Mouse (Mus musculus) forebrain, embryonic 15.5 days (tissue): ENCODE data around the gene Hacd2. TPM values are rescaled to one million over a fixed set of nuclear protein-coding genes. Genes with fewer than 3 reads are reported as not detected.

Experiments used
- ATAC-seq: fragments of 200-750 bp; cut with Nextera tagmentation; replicated peaks from 2 replicates; pipeline ENCODE4 v1.8.0; 2017; ENCODE audit warnings: mild to moderate bottlenecking, moderate TSS enrichment, moderate library complexity
- H3K27ac ChIP-seq: fragments of 300-500 bp; sonication (generic); replicated peaks from 2 replicates; pipeline ENCODE4 v1.5.1; 2015; ENCODE audit warnings: mild to moderate bottlenecking, inconsistent platforms
- H3K27me3 ChIP-seq: fragments of 300-500 bp; sonication (generic); 2 replicates; pipeline ENCODE4 v1.6.1; 2015; ENCODE audit warnings: inconsistent platforms
- H3K36me3 ChIP-seq: fragments of 300-500 bp; sonication (generic); 2 replicates; pipeline ENCODE4 v1.6.1; 2015; ENCODE audit warnings: mild to moderate bottlenecking, inconsistent platforms
- H3K4me1 ChIP-seq: fragments of 300-500 bp; sonication (generic); 2 replicates; pipeline ENCODE4 v1.6.1; 2015; ENCODE audit warnings: inconsistent platforms
- H3K4me2 ChIP-seq: fragments of 300-500 bp; sonication (generic); replicated peaks from 2 replicates; pipeline ENCODE4 v1.6.1; 2015; ENCODE audit warnings: mild to moderate bottlenecking, inconsistent platforms
- H3K4me3 ChIP-seq: fragments of 300-500 bp; sonication (generic); 2 replicates; pipeline ENCODE4 v1.5.1; 2015; ENCODE audit warnings: mild to moderate bottlenecking, inconsistent platforms
- H3K9ac ChIP-seq: fragments of 300-500 bp; sonication (generic); replicated peaks from 2 replicates; pipeline ENCODE4 v1.6.1; 2015; ENCODE audit warnings: mild to moderate bottlenecking, inconsistent platforms
- H3K9me3 ChIP-seq: fragments of 300-500 bp; sonication (generic); 2 replicates; pipeline ENCODE4 v1.6.1; 2016; ENCODE audit warnings: inconsistent platforms
- WGBS: fragments of 180-500 bp; shearing (Covaris S2); methylation state at CpG from one replicate; pipeline ENCODE4 v1.1.7; 2015; ENCODE audit warnings: mixed read lengths; 5-methylcytosine and 5-hydroxymethylcytosine counted together
- polyA plus RNA-seq: library from polyadenylated mRNA; unstranded; fragments of >200 nt; fragmentation: Nextera tagmentation; extraction: Ambion mirVana; gene quantifications from 2 replicates; pipeline ENCODE4 v1.2.1, GENCODE M21; 2015

The Hacd2 gene
- polyA plus RNA-seq, 1 experiment from 2014 or later, result 39.6 TPM

DNA sequence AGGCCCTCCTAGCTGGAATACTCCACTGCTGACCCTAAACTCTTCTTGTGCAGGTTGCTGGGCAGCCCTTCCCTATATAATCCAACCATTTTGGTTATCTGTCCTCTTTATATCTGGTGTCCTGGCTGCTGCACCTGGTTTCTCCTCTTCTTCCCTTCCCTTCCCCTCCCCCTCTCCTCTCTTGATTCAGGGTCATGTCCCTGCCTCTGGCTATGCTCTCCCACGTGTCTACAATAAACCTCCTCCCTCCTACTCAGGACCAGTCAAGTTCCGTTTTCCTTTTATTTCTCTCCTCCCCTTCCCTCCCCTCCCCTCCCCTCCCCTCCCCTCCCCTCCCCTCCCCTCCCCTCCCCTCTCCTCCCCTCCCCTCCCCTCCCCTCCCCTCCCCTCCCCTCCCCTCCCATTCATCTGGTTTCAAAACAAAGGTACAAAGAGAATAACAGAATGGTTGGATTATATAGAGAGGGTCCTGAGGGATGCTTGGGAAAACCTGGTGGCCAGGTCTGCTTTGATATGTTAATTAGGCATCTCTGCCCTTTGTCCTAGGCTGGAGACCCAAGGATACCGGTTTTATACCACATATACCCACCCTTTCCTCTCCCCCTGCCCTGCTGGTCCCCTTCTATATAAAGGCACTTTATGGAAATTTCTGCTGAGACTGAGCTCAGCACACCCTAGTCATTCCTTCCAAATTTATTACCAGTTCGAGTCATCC lies 16.3 kb downstream of the Hacd2 start:
- H3K4me1 ChIP-seq, result no peaks in the 10 kb centered on the region
- peaks cover 2% of the 10 kb centered on the region; the same call in 1 of the 2 replicates for H3K36me3 ChIP-seq
- no peak overlapping the region for H3K9ac ChIP-seq
- no peaks in the 10 kb centered on the region for H3K9me3 ChIP-seq
- H3K4me3 ChIP-seq, result no peak overlapping the region
- H3K4me2 ChIP-seq, result no peak overlapping the region
- ATAC-seq, result no peak
- H3K27ac ChIP-seq, result no peak overlapping the region
- WGBS, result 12% methylated on average over 4 of the region's 4 CpGs
- H3K27me3 ChIP-seq, result no peaks in the 10 kb centered on the region

DNA sequence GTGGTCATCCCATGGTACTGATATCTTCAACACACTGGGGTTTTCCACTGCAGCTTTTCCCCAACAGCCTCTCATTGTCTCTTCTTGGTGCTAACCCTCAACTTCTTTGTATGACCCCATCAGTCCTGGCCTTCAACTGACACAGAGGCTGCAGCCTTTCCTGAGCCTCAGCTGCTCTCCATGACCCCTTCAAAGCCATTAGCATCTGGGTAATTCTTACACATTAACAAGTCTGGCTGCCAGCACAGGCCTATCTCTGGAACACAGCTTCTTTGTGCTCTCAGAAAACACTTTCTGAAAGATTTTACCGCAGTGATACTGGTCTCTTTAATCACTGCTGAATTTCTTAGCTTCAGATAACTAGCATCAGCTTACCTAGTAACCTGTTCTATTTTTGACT lies 17.9 kb downstream of the Hacd2 start:
- 71% methylated on average over 1 of the region's 1 CpGs for WGBS
- Histone ChIP-seq H3K9me3 (no peaks in the 10 kb centered on the region), H3K27me3 (no peaks in the 10 kb centered on the region), H3K4me2 (no peak overlapping the region), H3K4me1 (no peaks in the 10 kb centered on the region), H3K4me3 (no peak overlapping the region), H3K27ac (no peak overlapping the region), H3K36me3 (0 out of 2 replicates have a peak, but pooled peaks cover 2% of the 10 kb centered on the region), H3K9ac (no peak overlapping the region)
- no peak for ATAC-seq

DNA sequence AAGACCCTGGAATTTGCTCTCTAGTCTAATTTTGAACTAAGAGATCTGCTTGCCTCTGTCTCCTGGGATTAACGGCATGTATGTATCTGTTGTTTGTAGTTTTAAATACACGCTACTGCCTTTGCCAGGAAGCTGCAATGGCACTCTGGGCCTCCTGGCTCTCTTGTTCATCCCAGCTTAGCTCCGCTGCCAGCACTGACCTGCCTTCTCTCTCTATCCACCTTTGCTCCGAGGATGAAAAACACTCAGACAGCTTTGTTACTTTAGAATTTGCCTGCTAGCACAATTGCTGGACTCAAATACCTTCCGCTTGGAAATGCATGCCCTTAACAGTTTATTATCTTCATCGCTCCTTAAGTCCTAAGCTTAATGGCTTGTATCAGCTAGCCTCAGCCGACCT lies 18.8 kb downstream of the Hacd2 start:
- 0 out of 2 replicates have a peak, but pooled peaks cover 2% of the 10 kb centered on the region for H3K36me3 ChIP-seq
- no peak overlapping the region for H3K9ac ChIP-seq
- H3K4me1 ChIP-seq, result no peaks in the 10 kb centered on the region
- H3K27ac ChIP-seq, result no peak overlapping the region
- H3K27me3 ChIP-seq, result no peaks in the 10 kb centered on the region
- H3K4me3 ChIP-seq, result no peak overlapping the region
- no peak for ATAC-seq
- H3K9me3 ChIP-seq, result no peaks in the 10 kb centered on the region
- H3K4me2 ChIP-seq, result no peak overlapping the region
- WGBS, result 93% methylated on average over 7 of the region's 7 CpGs

DNA sequence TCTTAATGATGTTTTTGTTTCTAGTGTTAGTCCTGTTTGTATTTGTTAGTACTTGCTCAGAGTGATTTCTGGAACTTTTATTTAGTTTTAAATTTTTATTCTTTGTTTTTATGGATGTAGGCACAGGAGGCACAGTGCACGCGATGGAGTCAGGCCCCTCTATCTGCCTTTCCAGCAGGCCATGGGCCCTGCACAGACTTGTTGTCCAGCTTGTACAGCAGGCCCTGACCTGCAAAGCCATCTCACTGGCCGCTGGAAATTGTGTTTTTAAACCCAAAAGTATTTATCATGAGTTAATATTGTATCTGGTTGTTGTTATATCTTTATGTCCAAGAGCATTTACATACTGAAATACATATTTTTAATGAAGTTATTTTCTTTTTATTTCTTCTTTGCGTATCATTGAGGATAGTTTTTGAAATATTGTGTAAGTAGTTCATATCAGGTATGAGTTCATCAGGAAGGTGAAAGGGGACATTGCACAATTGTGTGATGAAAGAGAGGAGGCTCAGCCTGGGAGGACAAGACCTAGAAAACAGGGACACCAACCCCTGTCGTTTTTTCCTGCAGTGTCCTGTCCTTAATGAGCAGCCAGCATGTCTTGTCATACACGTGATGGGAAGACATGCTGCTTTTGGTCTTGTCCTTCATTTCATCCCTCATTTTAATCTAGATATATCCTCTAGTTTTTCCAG lies 24.0 kb downstream of the Hacd2 start:
- Histone ChIP-seq H3K4me1 (peaks cover 4% of the 10 kb centered on the region; the same call in 1 of the 2 replicates), H3K27me3 (no peaks in the 10 kb centered on the region), H3K9me3 (no peaks in the 10 kb centered on the region), H3K4me3 (no peak overlapping the region), H3K27ac (no peak overlapping the region), H3K36me3 (0 out of 2 replicates have a peak, but pooled peaks cover 2% of the 10 kb centered on the region), H3K9ac (no peak overlapping the region), H3K4me2 (no peak overlapping the region)
- no peak for ATAC-seq
- WGBS, result 86% methylated on average over 6 of the region's 6 CpGs

DNA sequence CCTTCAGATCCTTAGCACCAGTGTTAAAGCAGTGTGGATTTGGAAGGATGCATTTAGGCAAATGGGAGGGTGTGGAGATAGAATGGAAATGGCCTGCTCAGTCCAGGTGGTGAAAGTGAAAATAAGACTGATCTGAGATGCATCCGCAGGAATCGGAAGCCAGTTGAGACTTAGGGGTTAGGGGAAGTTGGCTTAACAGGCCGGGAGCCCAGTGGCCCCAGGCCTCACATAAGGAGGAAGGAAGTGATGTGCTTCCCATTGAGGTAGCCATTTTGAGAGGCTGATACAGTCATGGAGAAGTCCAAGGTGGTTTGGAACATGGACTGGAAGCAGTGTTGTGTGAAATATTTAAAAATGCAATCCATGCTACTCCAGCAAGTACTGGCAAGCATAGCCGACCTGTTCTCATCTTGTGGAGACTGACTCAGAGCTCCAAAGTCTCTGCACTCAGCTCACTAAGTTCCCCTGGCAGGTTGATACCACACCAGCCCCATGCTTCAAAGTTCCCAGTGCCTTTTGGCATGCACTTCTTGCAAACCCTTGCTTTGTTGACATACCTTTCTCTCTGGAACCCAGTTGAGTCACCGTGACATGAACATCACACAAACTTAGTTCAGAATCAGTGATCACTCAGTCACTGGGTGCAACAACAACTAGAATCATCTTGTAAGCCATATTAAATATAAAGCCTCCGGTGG lies 25.2 kb downstream of the Hacd2 start:
- ATAC-seq, result no peak

DNA sequence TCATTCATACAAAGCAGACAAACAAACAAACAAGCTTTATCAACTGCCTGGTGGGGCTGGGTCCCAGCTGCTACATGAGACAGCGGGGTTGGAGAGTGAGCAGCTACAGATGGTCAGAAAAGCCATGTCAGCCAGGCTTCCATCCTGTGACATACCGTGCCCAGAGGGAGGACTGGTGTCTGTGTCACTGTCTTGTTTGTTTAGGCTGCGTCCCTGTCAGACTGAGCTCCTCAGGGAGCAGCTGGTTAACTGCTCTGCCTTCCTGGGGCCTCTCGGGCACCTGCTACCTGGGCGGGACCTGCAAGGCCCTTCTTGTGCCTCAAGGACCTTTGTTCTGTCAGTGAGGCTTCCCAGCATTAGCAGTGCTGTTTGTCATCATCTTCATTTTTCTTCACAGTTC lies 28.8 kb downstream of the Hacd2 start:
- Histone ChIP-seq H3K4me1 (peaks cover 4% of the 10 kb centered on the region; the same call in 1 of the 2 replicates), H3K9me3 (no peaks in the 10 kb centered on the region), H3K9ac (no peak overlapping the region), H3K36me3 (no peaks in the 10 kb centered on the region), H3K4me3 (no peak overlapping the region), H3K27me3 (no peaks in the 10 kb centered on the region), H3K4me2 (no peak overlapping the region), H3K27ac (no peak overlapping the region)
- no peak for ATAC-seq
- WGBS, result 62% methylated on average over 5 of the region's 5 CpGs

More for the DNA sequence above, 25.2 kb downstream of the Hacd2 start:
- WGBS, result 90% methylated on average over 6 of the region's 6 CpGs
- H3K9ac ChIP-seq, result no peak overlapping the region
- H3K4me3 ChIP-seq, result no peak overlapping the region
- H3K36me3 ChIP-seq, result 0 out of 2 replicates have a peak, but pooled peaks cover 2% of the 10 kb centered on the region
- peaks cover 4% of the 10 kb centered on the region; the same call in 1 of the 2 replicates for H3K4me1 ChIP-seq
- no peaks in the 10 kb centered on the region for H3K9me3 ChIP-seq
- no peak overlapping the region for H3K27ac ChIP-seq
- H3K4me2 ChIP-seq, result no peak overlapping the region
- no peaks in the 10 kb centered on the region for H3K27me3 ChIP-seq

DNA sequence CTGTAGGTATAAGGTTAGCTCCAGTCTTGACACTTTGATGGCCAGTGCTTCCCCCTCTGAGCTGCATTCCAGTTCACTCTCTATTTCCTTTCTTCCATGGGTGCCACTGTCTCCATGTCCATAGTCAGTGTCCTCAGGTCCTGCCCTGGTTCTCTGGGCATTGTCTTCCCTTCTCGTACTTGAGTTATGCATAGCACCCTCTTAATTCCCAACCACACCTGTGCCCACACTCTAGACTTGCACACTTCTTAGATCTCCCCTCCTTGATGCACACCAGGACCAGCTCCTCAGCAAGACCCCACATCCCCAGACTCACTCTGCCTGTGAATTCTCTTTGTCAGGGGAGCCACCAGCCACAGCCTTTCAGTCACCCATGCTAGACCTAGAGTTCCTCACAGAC lies 30.0 kb downstream of the Hacd2 start:
- H3K9ac ChIP-seq, result no peak overlapping the region
- peaks cover 4% of the 10 kb centered on the region; the same call in 1 of the 2 replicates for H3K4me1 ChIP-seq
- ATAC-seq, result no peak
- H3K4me2 ChIP-seq, result no peak overlapping the region
- H3K27me3 ChIP-seq, result no peaks in the 10 kb centered on the region
- 100% methylated on average over 1 of the region's 1 CpGs for WGBS
- H3K4me3 ChIP-seq, result no peak overlapping the region
- H3K36me3 ChIP-seq, result no peaks in the 10 kb centered on the region
- no peaks in the 10 kb centered on the region for H3K9me3 ChIP-seq
- no peak overlapping the region for H3K27ac ChIP-seq

DNA sequence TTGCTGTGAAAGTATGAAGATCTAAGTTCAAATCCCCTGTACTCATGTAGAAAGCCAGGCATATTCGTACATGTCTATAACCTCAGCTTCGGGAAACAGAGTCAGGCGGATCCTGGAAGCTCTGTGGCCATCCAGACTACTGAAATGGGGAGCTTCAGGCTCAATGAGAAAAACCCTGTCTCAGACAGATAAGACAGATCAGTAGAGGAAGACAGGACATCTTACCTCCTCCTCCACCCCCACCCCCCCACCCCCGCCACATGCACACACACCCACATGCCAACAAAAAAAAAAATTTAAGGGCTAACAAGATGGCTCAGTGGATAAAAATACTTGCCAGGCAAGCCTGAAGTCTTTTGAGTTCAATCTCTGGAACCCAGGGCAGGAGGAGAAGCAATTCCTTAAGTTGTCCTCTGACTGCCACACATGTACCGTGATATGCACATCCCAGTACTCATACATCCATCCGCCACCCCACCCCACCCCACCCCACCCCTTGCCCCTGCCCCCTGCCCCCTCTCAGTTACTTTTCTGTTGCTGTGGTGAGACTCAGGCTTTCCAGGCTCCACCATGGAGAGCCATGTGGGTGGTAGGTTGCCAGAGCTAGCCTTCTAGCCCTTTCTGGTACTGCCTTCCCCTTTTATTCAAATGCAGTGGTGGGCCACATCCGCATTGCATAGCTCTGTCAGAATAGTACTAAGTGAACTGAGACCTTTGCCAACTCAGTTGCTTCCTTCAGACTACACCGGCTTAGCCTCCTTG lies 32.4 kb downstream of the Hacd2 start:
- Histone ChIP-seq H3K27me3 (no peaks in the 10 kb centered on the region), H3K4me3 (no peak overlapping the region), H3K9ac (no peak overlapping the region), H3K36me3 (no peaks in the 10 kb centered on the region), H3K27ac (no peak overlapping the region), H3K4me1 (peaks cover 4% of the 10 kb centered on the region; the same call in 1 of the 2 replicates), H3K4me2 (no peak overlapping the region), H3K9me3 (no peaks in the 10 kb centered on the region)
- 91% methylated on average over 8 of the region's 8 CpGs for WGBS
- ATAC-seq, result no peak

DNA sequence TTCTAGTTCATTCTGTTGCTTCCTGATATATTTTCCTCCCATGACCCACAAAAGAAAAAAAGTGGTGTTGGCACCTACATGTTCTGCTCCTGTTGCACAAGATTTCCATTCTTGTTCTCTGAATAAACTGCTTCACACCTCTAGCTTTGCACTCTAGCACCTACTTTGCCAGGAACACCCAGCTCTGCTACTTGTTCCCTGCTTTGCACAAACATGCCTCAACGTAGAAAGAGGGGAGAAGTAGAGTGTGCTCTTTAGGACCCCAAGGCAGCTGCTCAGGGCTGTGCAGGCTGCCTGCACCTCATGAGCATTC lies 32.9 kb downstream of the Hacd2 start:
- H3K9ac ChIP-seq, result no peak overlapping the region
- ATAC-seq, result no peak
- WGBS, result 78% methylated on average over 1 of the region's 1 CpGs

DNA sequence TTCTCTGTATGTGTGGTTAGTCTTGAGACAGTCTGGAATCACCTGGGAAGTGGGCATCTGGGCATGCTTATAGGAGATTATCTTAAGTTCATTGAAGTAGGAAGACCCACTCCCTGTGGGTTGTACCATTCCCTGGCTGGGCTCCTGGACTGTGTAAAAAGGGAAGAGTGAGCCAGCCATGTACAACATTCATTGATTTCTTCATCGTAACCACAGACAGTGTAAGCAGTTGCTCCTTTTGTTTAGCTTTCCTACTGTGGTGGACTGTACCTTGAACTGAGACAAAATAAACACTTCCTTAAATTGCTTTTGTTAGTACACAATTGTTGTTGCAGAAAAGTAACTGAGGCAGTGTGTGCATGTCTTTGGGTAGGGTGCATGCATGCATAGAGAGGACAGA lies 33.6 kb downstream of the Hacd2 start:
- H3K4me3 ChIP-seq, result no peak overlapping the region
- H3K9ac ChIP-seq, result no peak overlapping the region
- H3K4me1 ChIP-seq, result peaks cover 3% of the 10 kb centered on the region; the same call in 1 of the 2 replicates
- H3K27ac ChIP-seq, result no peak overlapping the region
- H3K4me2 ChIP-seq, result no peak overlapping the region
- 0 out of 2 replicates have a peak, but pooled peaks have one; percentile 32 for ATAC-seq
- H3K27me3 ChIP-seq, result no peaks in the 10 kb centered on the region
- WGBS, result 84% methylated on average over 1 of the region's 1 CpGs
- H3K9me3 ChIP-seq, result no peaks in the 10 kb centered on the region
- H3K36me3 ChIP-seq, result no peaks in the 10 kb centered on the region

More for the DNA sequence above, 32.9 kb downstream of the Hacd2 start:
- no peak overlapping the region for H3K27ac ChIP-seq
- no peaks in the 10 kb centered on the region for H3K36me3 ChIP-seq
- H3K4me3 ChIP-seq, result no peak overlapping the region
- peaks cover 4% of the 10 kb centered on the region; the same call in 1 of the 2 replicates for H3K4me1 ChIP-seq
- H3K4me2 ChIP-seq, result no peak overlapping the region
- H3K9me3 ChIP-seq, result no peaks in the 10 kb centered on the region
- H3K27me3 ChIP-seq, result no peaks in the 10 kb centered on the region

DNA sequence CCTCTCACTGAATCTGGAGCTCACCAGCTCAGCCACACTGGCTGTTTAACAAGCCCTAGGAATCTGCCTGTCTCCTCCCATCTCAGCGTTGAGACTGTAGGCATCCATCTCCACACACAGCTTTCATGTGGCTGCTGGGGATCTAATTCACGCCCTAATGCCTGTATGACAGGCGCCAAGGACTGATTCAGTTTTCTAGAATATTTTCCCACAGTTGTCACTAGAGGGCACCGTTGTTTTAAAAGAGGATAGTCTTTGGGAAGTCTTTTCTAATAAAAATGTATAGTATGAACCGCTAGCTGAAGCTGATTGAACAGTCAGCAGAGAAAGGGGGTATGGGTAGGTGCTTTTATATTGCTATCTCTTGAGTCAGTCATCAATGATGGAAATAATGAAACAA lies 34.1 kb downstream of the Hacd2 start:
- H3K4me2 ChIP-seq, result no peak overlapping the region
- H3K27me3 ChIP-seq, result no peaks in the 10 kb centered on the region
- peak; percentile 60; the same call in 1 of the 2 replicates for ATAC-seq
- no peak overlapping the region for H3K4me3 ChIP-seq
- no peak overlapping the region for H3K9ac ChIP-seq
- H3K9me3 ChIP-seq, result no peaks in the 10 kb centered on the region
- no peaks in the 10 kb centered on the region for H3K36me3 ChIP-seq
- WGBS, result 18% methylated on average over 5 of the region's 5 CpGs
- H3K27ac ChIP-seq, result no peak overlapping the region
- H3K4me1 ChIP-seq, result no peaks in the 10 kb centered on the region
